Mouse (Mus musculus) heart, postnatal 10 days (tissue): ENCODE results near the gene Atmin. TPM values are rescaled to one million over a fixed set of nuclear protein-coding genes. Genes with fewer than 3 reads are reported as not detected.

ENCODE experiments used
- total RNA-seq, 2 experiments: library from RNA; stranded (reverse); gene quantifications; 2 replicates each; pipeline ENCODE4 v1.2.3; 2021

Gene Atmin
- total RNA-seq, 2 experiments from 2014 or later: 14.5 to 16.9 TPM

Other genes with a start within 250 kb of the Atmin start
- gene Cdyl2, start 210.4 kb upstream of the Atmin start, total RNA-seq: 1 to 10 TPM; 4.2 to 4.3 TPM
- gene Cmc2, start 21.9 kb upstream of the Atmin start, total RNA-seq: 10 to 100 TPM; 50.0 to 54.3 TPM
- 1 to 10 TPM; 4.9 to 5.1 TPM for gene Cenpn, start 21.7 kb upstream of the Atmin start, total RNA-seq
- under 1 TPM; 0.62 to 0.67 TPM for gene 1700030J22Rik, start 35.6 kb downstream of the Atmin start, total RNA-seq
- 10 to 100 TPM; 37.2 to 39.5 TPM for gene Gcsh, start 50.1 kb downstream of the Atmin start, total RNA-seq
- under 1 TPM in 1 of 2 experiments, not detected in 1; 0.17 TPM for gene Pkd1l2, start 139.1 kb downstream of the Atmin start, total RNA-seq
- gene Bco1, start 152.5 kb downstream of the Atmin start, total RNA-seq: under 1 TPM in 1 of 2 experiments, not detected in 1; 0.14 TPM
- gene Gan, start 214.7 kb downstream of the Atmin start, total RNA-seq: 1 to 10 TPM; 6.4 to 7.3 TPM